Mouse (Mus musculus) stomach, postnatal 0 days (tissue): Measurements from ENCODE around the gene Slc22a18.

Experiments used
- CTCF ChIP-seq: IDR thresholded peaks from 2 replicates; pipeline ENCODE4 v1.5.1; 2016; ENCODE audit warnings: antibody characterized with exemption, low read depth, mild to moderate bottlenecking, moderate library complexity
- EP300 ChIP-seq: optimal IDR thresholded peaks from 2 replicates; pipeline ENCODE3; 2016; ENCODE audit warnings: antibody characterized with exemption

DNA sequence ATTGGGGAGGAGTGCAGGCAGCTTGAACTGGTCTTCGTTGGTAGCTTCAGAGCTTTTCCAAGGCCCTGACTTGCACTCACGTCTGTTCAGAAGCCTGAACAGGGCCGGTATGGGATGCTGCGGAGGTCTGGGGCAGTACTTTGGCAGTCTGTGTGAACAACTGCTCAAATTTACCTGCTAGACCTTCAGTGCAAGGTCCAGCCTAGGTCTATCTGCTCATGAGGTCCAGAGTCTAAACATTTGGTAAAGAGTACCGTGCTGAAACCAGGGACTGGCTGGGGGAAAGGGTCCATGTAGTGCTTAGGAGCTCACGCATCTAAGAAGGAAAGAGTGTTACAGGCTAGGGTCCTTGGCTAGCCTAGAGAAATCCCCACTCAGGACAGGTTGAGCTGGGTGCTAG is 16.2 kb downstream of the Slc22a18 start:
- TF ChIP-seq CTCF (no peak), EP300 (no peak)
